Mouse (Mus musculus) heart, postnatal 0 days (tissue): Measurements from ENCODE around the gene Npat.

ENCODE experiments used
- CTCF ChIP-seq: IDR thresholded peaks from 2 replicates; pipeline ENCODE4 v1.5.1; 2016; ENCODE audit warnings: antibody characterized with exemption, control low read depth, low read depth
- EP300 ChIP-seq: IDR thresholded peaks from 2 replicates; pipeline ENCODE4 v1.6.1; 2016; ENCODE audit warnings: antibody characterized with exemption, low read depth

- TF ChIP-seq CTCF: no peak
- TF ChIP-seq EP300: no peak
Observed at GRCm38 (mm10) chr9:53572516-53573307, 35.9 kb downstream of the Npat start.
